Mouse (Mus musculus) c-Kit-positive CD71-negative TER-119-negative erythroid progenitor cells, embryonic 14.5 days (primary cell): Measurements from ENCODE around the gene Krtap4-9.
"Not testable (repeated sequence)": the region's sequence is repeated elsewhere in the genome, so short reads cannot be mapped to it uniquely, and the experiment has no call there.

Source experiments
- DNase-seq: peaks from one replicate; pipeline ENCODE4 v3.0.0-alpha.2; 2013; ENCODE audit warnings: low read depth

The Krtap4-9 gene

DNA sequence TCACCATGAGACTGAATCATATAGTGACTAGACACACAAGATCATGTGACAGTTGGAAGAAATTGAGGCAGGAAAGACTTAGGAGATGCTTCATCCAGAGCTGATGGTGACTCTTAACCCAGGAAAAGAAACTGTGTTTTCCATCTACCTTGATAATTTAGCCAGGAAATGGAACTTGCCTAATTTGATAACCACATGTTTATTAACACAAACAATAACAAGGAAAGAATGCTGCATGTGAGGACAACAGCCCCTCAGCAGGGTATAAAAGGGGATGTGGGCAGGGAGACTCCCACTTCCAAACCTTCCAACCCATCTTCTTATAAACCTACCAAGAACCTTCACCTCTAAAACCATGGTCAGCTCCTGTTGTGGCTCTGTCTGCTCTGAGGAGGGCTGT is at the start of gene Krtap4-9:
TSS of gene Krtap4-9 (plus strand) at position 301 of the 400 bp plus-strand sequence.
- not testable (repeated sequence) for DNase-seq

DNA sequence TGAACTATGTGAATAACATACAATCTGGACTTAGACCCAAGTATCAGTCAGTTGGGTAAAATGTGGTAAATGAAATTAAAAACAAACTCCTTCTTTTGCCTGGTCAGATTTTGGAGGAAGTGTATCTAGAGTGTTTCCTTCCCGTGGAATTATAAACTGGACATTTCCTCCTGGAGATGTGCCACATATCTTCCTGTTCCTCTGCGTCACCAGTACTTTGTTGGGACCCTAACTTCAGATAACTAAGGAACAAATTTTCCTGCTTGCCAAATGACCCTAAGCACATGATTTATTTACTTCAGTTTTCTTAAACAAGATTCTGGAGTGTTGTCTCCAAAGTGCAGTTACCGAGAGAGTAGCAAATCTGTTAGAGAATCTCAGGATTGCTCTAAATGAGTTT is 41.0 kb upstream of the Krtap4-9 start:
- DNase-seq = no peak

DNA sequence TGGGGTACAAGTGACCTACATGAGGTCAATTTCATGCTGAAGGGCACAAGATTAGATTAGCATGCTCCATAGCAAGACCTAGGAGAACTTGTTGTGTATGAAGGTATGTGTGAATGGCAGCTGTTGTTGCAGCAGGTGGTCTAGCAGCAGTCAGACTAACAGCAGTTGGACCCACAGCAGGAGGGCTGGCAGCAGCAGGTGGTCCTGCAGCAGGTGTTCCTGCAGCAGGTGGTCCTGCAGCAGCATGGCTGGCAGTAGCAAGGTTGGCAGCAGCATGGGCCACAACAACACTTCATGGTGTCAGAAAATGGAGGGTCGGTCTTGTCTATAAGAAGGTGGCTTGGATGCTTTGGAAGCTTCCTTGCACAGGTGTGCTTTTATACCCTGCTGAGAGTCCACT is 26.1 kb upstream of the Krtap4-9 start:
- DNase-seq = no peak

DNA sequence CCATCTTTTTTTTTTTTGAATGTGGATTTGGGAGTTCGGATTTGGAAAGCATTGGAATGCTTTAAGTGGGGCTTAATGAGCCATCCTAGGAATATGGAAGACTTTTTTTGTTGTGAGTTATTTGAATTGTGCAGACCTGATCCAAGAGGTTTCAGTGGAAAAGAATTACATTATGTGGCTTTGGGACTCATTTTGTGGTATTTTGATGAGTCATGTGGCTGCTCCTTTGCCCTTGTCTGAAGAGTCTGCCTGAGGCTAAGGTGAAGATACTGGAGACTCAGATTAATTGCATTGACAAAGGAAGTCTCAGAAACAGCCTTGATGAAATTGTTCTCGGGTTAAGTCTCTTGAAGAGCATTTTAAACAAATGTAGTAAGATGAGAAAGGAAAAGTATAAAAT is 16.6 kb upstream of the Krtap4-9 start:
- no peak for DNase-seq

DNA sequence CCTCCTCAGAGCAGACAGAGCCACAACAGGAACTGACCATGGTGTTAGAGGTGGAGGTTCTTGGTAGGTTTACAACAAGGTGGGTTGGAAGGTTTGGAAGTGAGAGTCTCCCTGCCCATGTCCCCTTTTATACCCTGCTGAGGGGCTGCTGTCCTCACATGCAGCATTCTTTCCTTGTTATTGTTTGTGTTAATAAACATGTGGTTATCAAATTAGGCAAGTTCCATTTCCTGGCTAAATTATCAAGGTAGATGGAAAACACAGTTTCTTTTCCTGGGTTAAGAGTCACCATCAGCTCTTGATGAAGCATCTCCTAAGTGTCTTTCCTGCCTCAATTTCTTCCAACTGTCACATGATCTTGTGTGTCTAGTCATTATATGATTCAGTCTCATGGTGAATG is 12.2 kb upstream of the Krtap4-9 start, which contains the start of gene Gm11595:
TSS of gene Gm11595 (minus strand) at position 101 of the 400 bp plus-strand sequence.
- DNase-seq = not testable (repeated sequence)

DNA sequence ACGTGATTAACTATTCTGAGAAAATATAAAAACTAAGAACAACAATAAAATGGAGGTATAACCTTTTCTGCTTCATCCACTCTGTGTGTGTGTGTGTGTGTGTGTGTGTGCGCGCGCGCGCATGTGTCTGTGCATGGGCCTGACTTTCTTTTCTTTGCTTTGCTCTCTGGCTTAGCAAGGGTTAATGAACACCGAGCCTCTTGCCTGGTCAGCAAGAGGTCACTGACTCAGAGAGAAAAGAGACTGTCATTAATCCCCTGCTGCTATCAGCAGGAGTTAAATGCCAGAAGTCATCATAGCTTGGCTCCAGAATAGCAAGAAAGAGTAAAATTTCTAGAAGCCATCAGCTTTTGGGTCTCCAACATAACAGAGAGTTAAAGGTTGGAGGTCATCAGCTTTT is 6.6 kb upstream of the Krtap4-9 start:
- no peak for DNase-seq

DNA sequence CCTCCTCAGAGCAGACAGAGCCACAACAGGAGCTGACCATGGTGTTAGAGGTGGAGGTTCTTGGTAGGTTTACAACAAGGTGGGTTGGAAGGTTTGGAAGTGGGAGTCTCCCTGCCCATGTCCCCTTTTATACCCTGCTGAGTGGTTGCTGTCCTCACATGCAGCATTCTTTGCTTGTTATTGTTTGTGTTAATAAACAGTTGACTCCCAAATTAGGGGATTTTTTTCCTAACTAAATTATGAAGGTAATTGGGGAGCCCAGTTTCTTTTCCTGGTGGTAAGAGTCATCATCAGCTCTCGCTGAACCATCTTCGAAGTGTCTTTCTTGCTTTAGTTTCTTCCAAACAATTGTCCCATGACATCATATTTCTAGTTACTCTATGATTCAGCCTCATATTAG is 4.4 kb upstream of the Krtap4-9 start, which contains the start of gene Krtap4-8:
TSS of gene Krtap4-8 (minus strand) at position 101 of the 400 bp plus-strand sequence.
- DNase-seq = no peak

DNA sequence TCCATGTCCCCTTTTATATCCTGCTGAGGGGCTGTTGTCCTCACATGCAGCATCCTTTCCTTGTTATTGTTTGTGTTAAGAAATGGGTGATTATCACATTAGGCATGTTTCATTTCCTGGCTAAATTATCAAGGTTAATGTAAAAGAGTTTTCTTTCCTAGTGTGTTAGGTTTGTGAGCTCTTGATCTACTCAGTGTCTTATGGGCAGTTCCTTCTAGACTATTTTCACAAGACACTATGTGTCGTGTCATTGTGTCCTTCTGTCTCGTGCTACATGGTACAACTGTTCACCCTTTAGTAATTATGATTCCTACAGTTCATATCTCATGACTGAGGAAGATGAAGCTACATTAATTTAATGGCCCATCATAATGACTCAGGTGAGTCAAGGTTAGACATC is 8.4 kb downstream of the Krtap4-9 start, which contains the start of gene Gm11596:
TSS of gene Gm11596 (minus strand) at position 101 of the 400 bp plus-strand sequence.
- DNase-seq = no peak

DNA sequence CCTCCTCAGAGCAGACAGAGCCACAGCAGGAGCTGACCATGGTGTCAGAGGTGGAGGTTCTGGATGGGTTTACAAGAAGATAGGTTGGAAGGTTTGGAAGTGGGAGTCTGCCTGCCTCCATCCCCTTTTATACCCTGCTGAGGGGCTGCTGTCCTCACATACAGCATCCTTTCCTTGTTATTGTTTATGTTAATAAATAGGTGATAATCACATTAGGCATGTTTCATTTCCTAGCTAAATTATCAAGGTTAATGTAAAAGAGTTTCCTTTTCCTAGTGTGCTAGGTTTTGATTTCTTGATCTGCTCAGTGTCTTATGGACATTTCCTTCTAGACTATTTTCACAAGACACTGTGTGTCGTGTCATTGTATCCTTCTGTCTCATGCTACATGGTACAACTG is 13.8 kb downstream of the Krtap4-9 start, which contains the start of gene Gm11569:
TSS of gene Gm11569 (minus strand) at position 101 of the 400 bp plus-strand sequence.
- not testable (repeated sequence) for DNase-seq

DNA sequence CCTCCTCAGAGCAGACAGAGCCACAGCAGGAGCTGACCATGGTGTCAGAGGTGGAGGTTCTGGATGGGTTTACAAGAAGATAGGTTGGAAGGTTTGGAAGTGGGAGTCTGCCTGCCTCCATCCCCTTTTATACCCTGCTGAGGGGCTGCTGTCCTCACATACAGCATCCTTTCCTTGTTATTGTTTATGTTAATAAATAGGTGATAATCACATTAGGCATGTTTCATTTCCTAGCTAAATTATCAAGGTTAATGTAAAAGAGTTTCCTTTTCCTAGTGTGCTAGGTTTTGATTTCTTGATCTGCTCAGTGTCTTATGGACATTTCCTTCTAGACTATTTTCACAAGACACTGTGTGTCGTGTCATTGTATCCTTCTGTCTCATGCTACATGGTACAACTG is 19.3 kb downstream of the Krtap4-9 start, which contains the start of gene Gm11554:
TSS of gene Gm11554 (minus strand) at position 101 of the 400 bp plus-strand sequence.
- DNase-seq = not testable (repeated sequence)

DNA sequence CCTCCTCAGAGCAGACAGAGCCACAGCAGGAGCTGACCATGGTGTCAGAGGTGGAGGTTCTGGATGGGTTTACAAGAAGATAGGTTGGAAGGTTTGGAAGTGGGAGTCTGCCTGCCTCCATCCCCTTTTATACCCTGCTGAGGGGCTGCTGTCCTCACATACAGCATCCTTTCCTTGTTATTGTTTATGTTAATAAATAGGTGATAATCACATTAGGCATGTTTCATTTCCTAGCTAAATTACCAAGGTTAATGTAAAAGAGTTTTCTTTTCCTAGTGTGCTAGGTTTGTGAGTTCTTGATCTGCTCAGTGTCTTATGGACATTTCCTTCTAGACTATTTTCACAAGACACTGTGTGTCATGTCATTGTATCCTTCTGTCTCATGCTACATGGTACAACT is 24.8 kb downstream of the Krtap4-9 start, which contains the start of gene Krtap4-13:
TSS of gene Krtap4-13 (minus strand) at position 101 of the 400 bp plus-strand sequence.
- not testable (repeated sequence) for DNase-seq

DNA sequence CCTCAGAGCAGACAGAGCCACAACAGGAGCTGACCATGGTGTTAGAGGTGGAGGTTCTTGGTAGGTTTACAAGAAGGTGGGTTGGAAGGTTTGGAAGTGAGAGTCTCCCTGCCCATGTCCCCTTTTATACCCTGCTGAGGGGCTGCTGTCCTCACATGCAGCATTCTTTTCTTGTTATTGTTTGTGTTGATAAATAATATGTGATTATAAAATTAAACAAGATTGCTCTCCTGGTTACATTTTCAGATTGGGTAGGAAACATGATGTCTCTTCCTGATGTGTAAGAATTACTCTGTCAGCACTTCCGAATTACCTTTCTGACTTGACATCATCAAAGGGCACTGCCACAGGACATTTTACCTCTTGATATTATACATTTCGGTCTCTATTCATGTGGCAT is 30.6 kb downstream of the Krtap4-9 start, which contains the start of gene Gm11564:
TSS of gene Gm11564 (minus strand) at position 101 of the 400 bp plus-strand sequence.
- not testable (repeated sequence) for DNase-seq
